Mouse (Mus musculus) induced T-regulatory cell, adult 2 months (primary cell): Measurements from ENCODE around the gene Gtpbp3.

Experiments used
- DNase-seq: peaks from one replicate; pipeline ENCODE4 v3.0.0-alpha.2; 2012; ENCODE audit warnings: low read depth

Gene Gtpbp3

DNA sequence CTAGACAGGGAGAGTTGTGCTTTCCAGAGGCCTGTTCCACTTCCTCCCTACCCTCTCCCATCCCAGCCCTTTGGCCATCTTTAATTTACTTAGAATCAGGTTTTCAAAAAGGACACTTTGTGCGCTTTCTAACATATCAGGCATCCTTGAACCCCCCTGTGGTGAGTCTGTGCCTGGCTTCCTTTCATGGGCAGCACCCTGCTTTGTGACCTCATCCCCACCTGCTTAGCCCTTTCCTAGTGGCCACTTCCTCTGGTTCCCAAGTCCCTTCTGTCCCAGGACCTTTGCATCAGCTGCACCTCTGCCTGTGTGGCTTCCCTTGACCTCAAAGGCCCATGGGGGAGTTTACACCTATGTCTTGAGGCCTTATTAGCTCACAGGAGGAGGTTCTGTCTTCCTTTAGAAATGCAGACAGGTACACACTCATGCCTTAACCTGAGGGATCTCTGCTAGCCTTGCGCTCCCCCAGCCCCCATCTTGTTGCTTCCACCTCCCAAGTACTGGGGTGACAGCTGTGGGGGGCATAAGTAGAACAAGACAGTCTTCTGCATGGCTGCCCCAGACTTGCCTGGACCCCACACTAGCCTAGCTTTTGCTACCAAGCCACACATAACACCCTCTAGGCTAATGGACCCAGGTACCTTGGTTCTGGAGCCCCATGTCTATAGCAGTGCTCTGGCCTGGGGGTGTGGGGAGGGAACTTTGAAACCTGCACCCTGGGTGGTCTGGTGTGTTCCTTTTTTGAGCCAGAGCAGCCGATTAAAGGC lies 17.6 kb upstream of the Gtpbp3 start:
- DNase-seq: no peak

DNA sequence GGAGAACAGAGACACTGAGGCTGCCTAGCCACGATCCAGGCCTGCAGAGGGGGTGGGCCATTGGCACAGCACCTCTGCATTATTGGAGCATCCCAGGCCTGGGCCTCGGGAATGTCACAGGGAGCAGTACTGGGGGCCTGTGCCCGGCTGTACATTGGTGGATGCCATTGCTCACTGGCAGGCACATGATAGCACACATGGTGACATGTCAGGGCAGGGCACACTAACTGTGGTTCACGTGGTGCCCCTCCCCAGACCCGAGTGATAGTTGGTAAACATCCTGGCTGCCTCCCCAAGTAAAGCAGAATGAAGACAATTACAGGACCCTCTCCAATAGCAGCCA lies 17.0 kb upstream of the Gtpbp3 start:
- DNase-seq: no peak

DNA sequence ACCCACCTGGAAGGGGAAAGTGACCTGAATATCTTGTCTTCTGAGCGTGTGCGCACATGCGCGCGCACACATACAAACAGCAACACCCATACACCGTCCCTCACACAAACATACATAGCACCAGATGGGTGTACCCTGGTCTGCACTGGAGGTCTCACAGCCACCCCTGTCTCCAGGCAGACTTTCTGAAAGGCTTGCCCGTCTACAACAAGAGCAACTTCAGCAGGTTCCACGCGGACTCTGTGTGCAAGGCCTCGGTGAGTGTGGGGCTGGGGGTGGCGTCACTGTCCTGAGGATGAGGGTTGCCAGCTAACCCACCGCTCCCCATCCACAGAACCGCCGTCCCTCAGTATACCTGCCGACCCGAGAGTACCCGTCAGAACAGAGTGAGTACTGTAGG lies 16.0 kb upstream of the Gtpbp3 start:
- DNase-seq: no peak

DNA sequence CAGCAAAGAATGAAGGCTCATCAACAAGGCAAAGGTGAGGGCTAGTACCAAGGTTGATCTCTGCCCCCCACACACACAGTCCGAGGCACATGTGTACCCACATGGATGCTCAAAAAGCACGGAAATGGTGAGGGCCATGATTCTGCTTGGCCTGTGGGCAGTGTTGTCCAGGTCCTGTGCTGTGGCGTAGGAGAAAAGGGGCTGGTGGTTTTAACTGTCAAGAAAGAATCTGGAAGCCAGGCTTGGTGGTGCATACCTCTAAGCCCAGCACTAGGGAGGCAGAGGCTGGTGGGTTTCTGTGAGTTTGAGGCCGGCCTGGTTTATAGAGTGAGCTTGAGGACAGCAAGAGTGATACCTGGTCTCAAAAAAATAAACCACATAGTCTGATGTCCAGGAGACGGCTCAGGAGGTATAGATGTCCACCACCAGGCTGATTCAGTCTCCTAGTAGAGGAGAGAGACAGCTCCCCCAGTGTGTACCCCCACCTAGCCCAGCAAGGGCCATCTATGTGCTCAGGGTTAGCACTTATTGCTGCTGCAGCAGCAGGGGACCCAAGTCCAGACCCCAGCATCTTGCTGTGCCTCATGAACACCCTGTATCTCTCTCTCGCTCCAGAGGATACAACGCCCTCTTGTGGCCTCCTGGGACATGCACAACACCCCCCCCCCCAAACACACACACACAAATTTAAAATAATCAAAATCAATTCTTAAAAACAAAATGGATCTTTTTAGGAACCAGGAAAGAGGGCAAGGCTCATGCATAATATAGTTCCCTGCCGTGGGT lies 15.1 kb upstream of the Gtpbp3 start:
- no peak for DNase-seq

DNA sequence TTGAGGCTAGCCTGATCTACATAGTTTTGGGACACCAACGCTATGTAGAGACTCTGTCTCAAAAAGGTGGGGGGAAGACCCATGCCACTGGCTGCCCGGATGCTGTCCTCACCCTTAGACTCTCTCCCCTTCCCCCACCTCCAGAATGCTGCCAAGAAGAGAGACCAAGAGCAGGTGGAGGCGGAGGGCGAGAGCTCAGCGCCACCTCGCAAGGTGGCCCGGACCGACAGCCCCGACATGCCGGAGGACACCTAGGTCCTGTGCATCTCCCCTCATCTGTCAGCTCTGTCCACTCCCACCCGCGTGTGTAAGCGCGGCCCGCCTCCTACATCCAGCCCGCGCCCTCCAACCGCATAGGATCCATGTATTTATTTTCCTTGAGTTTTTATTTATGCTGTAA lies 13.6 kb upstream of the Gtpbp3 start:
- no peak for DNase-seq

DNA sequence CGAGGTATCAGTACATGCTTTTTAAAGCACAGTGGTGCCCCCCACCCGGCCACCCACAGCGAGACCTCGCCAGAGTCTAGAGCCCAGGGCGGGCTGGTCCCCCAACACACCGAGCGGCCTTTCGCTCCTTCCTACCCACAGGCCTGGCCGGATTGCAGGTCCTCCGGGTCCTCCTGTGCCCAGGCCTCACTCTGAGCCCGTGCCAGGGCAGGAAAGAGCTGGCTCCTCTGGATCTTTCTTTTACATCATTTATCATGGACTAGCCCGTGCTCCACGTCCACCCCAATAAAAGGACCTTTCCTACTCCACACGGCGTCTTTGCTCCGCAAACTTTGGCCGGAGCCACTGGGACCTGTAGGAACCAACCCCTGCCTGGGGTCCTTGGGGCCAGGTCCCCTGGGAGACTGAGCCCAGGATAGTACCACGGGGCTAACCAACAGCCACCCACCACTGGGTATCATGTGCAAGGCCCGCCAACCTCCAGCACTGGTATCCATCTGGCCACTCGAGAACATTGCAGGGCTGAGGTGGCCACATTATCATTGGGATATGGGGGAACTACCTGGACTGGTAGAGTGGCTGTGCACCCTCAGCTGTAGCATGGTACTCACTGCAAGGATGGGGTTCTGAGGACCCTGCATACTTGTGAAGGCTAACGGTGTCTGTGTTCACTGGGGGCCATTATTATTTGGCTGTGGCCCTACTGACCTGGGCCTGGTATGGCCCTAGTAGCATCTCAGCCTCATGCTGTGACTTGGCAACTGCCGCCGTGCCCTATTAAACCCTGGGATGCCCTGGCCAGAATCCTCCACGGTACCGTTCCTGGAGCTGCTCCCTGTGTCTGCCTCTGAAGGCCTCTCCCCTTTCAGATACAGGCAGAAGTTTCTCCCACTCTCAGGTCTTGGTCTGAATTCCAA lies 12.9 kb upstream of the Gtpbp3 start:
- DNase-seq: no peak

DNA sequence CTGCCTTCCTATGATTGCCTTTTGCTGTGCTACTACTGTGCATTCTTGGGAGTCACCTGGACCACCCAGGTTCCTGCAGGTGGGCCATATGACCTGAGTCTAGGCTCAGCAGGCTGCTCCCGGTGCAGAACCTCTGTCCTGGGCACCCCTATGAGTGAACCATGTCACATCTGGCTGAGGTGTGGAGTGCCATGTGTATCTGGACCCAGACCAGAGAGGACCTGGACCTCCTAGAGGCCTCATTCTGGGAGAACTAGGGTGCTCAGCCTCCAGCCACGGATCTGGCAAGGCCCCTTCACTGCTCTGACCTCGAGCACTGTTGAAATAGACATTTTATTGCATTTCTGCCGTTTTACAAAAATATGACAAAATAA lies 12.2 kb upstream of the Gtpbp3 start:
- no peak for DNase-seq

DNA sequence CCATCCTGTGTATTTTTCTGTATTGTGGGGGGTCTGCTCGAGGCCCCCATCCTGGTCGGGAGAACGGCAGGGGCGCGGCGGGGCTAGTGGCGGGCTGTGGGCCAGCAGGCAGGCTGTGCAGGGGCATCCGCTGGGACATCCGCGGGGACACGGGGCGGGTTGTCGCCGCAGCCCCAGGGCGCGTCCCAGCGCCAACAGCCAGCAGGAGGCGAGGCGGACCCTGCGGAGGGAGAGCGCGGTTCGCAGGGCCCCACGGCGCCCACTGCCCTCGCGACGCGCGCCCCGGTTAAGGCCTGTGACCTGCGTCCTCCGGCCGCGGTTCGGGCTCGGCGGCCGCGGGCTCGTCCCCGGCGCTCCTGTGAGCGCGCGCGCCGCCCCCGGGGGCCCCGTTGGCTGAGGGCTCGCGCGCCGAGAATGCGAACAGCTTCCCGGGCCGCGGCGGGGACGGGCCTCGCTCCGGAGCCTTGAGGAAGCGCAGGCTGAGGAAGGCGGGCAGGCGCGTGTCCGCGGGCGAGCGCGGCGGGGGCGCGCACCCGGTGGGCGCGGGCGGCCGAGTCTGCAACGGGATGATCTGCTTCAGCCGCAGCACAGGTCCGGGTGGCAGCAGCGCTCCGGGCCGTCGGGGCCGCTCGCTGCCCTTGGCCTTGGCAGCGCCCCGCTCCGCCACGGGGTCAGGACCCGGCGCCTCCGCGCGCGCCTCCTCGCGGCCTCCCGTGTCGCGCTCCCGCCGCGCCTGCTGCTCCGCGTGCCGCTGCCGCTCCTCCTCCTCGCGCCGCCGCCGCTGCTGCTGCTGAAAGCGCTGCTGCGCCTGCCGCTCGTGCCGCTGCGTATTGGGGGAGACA lies 11.6 kb upstream of the Gtpbp3 start:
- DNase-seq: peak; percentile 75

DNA sequence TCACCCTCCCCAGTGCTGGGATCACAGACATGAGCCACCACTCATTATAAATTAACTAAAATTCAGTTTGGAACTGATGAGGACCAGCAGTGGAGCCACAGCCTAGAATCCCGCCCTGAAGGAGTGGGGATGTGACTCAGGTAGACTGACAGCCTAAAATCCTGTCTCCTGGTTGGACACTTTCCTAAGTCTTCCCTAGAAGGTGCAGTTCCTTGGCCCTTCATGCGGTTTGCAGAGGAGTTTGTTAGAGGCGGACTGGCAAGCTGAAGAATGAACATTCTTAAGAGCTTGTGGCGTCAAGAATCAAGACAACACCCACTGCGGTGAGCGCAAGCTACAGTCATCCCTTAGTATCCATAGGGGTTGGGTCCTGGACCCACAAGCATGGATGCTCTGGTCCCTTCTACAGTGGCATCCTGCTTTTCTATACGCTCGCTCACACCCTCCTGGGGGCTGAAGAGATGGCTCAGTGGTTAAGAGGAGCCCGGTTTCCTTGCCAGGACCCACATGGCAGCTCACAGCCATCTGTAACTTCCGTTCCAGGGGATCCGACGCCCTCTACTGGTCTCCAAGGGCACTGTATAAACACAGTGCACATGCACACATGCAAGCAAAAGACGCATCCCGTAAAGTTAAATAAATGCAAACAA lies 10.6 kb upstream of the Gtpbp3 start:
- peak; percentile 67 for DNase-seq

DNA sequence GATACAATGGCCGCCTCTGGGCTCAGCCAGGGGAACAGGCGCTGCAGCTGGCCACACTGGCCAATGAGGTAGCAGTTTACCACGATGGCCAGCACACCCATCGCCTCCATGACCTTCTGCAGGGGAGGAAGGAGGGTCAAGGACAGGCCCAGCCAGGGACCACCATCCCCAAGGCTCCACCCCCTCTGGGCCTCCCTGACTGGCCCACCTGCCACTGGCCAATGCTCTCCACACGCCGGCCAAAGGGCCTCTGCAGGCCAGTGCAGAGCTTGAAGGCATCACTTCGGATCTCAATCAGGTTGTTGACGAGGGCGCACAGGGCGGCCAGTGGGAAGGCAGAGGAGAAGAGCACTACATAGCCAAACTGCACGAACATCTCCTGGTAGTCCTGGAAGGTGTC lies 9.0 kb upstream of the Gtpbp3 start:
- no peak for DNase-seq

DNA sequence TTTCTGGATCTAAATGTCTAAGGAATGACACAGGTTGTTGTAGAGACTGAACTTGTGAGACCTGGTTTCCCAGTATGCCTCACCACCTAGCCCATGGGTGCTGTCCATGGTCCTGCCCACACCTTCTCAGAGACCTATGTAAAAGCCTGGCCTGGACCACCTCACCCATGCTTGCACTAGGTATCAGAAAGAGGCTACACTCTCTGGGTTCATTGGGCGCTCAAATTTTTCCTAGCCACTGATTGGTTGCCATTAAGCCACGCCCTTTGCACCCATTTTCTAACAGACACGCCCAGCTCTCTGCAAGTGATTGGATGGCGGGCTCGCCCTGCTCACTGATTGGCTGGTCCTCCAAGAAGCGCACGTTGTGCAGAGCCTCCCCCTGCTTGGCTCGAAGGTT lies 4.0 kb upstream of the Gtpbp3 start:
- peak; percentile 81 for DNase-seq

DNA sequence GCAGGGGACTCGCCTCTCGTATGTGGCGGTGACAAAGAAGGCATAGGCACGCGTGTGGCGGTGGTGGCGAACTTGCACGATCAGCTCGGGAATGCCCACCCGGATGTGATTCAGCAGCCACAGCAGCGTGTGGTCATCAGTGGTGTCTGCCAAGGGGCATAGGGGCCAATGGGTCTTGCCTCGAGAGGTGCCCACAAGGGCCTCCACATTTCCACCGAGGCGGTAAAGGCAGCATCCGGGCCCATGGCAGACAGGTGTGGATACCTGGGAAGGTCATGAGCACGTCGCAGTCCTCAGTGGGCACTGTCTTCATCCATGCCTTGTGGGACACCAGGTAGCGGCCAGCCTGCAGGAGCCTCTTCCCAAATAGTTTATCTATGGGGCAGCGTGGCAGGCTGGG lies 3.2 kb upstream of the Gtpbp3 start:
- no peak for DNase-seq

DNA sequence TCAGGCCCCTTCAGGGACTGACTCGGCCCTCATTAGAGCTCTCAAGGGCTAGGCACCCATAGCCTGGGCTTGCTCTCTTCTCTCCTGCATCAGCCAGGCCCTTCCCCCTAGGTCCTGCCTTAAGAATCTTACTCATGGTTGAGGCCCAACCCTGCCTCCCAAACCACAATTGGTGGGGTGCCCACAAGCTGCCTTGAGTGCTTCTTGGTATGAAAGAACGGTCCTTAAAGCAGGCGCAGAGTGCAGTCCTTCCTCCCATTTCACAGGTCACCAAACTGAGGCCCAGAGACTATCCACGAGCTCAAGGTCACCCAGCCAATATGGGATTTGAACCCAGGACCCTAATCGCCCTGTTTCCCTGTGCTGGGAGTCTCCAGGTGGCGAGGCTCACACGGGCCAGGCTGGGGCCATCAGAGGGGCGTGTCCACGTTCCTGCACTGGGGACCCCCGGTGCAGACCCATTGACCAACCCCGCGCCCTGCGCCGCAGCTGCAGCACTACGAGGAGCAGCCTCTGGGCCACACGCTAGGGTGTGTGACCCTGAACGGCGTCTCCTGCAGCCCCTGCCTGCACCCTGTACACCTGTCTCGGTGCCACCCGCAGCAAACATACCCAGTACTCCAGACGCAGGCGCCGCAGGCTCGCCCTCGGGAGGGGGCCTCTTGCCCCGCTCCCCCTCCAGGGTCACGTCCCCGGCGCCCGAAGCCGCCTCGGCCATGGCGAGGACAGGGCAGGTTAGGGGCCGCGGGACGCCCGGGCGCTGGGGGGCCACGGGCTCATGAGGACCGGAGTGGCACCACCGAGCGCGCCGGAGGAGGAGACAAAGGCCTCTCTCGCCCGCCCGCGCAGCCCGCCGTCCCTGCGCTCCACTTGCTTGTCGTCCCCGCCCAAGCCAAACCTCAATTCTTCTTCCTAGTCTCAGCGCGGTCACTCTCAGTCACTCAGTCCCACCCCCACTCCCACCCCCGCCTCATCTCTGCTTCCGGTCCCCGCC lies 2.5 kb upstream of the Gtpbp3 start, which contains the start of gene Ano8:
TSS of gene Ano8 (minus strand) at position 822 of the 994 bp plus-strand sequence.
- DNase-seq: peak; percentile 88

DNA sequence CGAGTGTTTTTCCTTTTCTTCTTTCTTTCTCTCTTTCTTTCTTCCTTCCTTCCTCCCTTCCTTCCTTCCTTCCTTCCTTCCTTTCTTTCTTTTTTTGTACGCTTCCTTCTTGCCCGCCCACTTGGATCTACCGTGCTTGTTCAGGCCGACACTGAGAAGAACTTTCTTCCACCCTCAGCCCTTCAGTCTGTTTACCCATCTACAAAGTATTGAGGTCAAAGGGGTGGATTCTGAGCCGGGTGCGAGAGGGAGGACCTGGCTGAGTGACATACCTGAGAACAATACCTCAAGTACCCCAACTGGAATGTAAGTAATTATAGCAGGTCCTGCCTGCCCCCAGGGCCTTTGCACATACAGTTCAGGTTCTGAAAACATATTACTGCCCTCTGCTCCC lies 1.8 kb upstream of the Gtpbp3 start:
- DNase-seq: no peak

DNA sequence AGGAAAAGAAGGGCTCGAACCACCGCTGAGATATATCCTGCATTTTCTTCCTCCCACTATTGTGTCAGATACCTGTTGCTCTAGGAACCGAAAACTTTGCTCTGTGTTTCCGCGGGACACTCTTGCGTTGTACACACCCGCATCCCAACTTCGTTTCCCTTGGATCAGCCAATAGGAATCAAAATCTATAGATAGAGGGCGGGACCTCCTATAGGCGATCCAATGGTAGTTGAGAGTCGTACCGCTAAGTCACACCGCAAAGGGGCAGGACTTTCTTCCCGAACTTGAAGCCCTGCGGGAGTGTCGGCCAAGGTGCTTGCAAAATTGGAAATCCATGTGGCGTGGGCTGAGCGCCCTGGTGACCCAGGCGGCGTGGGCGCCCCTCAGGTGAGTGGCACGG lies 551 bp downstream of the Gtpbp3 start:
- peak; percentile 99 for DNase-seq

DNA sequence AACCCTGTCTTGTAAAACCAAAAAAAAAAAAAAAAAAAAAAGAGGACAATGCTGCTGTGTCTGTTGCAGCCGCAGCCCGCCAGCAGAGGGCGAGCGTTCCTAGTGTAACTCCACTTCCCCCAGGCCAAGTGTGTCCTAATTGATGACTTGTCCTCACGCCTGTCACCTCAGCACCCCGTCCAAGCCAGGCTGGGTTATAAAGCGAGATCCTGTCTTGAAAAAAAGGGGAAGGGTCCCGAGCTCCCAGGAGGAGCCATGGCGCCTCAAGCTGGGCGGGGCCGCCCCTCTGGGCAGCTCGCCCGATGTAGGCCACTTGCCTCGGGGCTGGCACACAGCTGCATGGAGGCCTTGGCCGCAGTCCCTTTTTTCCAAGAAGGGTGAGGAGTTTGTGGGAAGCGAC lies 7.1 kb downstream of the Gtpbp3 start:
- peak; percentile 86 for DNase-seq

DNA sequence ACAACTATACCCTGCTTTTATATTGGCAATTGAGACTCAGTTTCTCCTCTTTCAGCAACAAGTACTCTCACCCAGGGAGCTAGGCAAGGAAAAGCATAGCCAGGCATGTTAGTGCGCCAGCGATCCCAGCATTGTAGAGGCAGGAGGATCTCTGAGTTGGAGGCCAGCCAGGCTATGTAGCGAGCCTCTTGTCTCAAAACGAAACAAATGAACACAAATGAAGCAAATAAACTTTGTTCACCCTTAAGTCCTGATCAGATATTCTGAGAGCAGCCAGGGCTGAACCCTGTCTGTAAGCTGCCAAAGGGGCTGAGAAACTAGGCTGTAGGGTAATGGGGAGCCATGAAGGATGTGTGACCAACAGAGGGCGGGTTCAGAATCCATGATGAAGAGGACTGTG lies 7.9 kb downstream of the Gtpbp3 start:
- DNase-seq: no peak

DNA sequence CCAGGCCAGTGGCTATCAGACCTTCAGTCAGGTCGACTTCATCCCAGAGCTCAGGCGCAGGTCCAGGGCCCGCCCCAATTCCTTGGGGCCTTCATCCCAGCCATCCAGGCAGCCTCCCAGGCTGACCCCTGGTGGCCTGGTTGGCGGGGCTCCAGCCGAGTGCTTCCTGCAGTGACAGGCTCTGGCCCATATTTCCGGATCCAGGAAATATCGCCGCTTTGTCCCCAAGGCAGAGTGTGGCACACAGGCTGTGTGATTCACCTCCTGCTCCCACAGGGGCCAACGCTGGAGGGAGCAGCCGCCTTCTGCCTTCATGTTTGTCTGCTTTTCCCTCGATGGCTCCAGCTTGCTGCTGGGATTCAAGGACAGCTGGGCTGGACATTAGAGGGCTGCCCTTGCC lies 8.6 kb downstream of the Gtpbp3 start:
- no peak for DNase-seq

DNA sequence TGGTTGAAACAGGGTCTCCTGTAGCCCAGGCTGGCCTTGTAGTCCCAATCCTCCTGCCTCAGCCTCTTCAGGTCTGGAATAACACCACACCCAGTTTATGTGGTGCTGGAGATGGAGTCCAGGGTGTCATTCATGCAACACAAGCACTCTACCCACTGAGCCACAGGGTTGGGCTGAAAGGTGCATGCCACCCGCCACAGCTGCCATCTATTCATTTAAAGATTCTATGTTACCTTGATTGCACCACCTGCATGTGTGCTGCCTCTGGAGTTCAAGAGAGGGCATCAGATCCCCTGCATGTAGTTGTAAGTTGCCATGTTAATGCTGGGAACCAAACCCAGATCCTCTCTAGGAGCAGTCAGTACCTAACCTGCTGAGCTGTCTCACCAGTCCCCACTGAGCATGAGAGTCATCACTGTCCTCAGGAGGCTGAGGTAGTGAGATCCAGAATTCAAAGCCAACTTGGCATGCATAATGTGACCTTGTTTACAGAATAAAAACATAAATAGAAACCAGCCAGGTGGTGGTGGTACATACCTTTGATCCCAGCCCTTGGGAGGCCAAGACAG lies 9.3 kb downstream of the Gtpbp3 start:
- DNase-seq: no peak
